Mouse (Mus musculus): ENCODE results near the gene Mpg. TPM values are rescaled to one million over a fixed set of nuclear protein-coding genes. Genes with fewer than 3 reads are reported as not detected.

Mpg gene
- polyA plus RNA-seq, 1 experiment from 2014 or later = 39.8 TPM

DNA sequence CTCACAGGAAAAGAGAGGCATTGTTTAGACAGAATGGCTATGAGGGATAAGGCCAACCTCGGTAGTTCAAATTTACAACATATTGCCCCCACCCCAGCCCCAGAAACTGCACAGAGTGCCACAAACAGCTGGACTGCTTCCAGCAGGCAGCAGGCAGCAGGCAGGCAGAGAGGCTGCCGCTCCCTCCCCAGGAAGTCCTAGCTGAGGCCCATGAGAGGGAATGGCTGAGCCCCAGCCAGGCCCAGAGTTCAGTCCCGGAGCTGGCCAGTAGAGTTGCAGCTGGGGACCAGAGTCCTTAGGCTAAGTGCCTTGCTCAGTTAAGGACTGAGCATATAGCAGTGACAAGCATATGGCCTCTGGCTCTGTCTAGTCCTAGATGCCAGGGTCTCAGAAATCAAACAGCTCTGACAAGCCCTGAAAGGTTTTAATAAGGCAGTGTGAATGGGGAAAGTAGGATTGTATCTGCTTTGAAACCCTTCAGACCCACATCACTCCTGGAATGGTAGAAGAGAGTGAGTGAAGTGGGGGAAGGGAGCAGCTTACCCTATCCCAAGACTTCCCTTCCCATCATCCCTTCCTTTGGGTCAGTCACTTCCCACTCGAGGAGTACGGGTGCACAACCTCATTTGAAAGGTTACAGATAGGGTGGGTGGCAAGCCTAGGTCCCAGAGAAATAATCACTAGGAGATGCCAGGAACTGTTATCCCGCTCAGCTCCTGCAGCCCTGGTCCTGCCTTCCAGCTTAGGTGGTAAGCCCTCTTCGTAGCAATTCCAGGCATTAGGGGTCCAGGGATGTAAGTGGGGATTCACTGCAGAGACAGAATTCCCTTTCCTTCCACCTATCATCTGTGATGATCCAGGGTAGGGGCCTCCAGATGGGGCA, 842 bp upstream of the Mpg start:
- peaks cover 12% of the 10 kb centered on the region for H3K36me3 ChIP-seq (ENCODE audit: control insufficient read depth, insufficient read depth, low read length)
- H3K4me3 ChIP-seq (ENCODE audit: low read length) = no peak overlapping the region
- no peaks in the 10 kb centered on the region for H3K27me3 ChIP-seq (ENCODE audit: control insufficient read depth, insufficient read depth, low read length)
- H3K4me2 ChIP-seq (replicated peaks; ENCODE audit: low read depth, low read length) = no peak overlapping the region
- H3K9ac ChIP-seq (ENCODE audit: low read depth, low read length) = no peak overlapping the region
- ATAC-seq (ENCODE audit: low FRiP score, low TSS enrichment) = no peak
- H3K9me3 ChIP-seq (ENCODE audit: control insufficient read depth, low read length) = no peaks in the 10 kb centered on the region
- peak overlapping the region; percentile 85 for H3K27ac ChIP-seq (ENCODE audit: low read depth, low read length)
- WGBS = 50% methylated on average over 7 of the region's 7 CpGs
- peaks cover 45% of the 10 kb centered on the region for H3K4me1 ChIP-seq (ENCODE audit: control insufficient read depth, insufficient read depth, low read length)

DNA sequence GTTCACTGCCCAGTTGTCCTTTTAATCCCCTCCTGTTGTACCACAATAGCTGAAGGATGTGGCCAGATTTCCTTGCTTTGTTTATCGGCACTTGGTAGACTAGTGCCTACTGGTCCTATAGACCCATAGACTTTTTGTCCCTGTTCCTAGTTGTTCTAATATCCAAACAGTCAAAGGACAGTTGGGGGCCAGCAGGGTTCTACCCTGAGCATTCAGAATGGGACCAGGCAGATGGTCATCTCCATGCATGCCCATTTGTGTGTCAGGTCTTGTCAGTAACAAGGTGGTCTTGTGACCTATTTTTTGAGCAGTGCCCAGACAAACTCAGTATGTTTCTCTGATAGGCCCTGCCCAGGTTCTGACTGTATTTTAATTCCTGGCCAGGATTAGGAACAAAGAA, 736 bp downstream of the Mpg start:
- no peaks in the 10 kb centered on the region for H3K9me3 ChIP-seq (ENCODE audit: control insufficient read depth, low read length)
- H3K4me2 ChIP-seq (replicated peaks; ENCODE audit: low read depth, low read length) = peak overlapping the region; percentile 74
- H3K36me3 ChIP-seq (ENCODE audit: control insufficient read depth, insufficient read depth, low read length) = peaks cover 28% of the 10 kb centered on the region
- peak overlapping the region; percentile 67 for H3K4me3 ChIP-seq (ENCODE audit: low read length)
- peak overlapping the region; percentile 79 for H3K9ac ChIP-seq (ENCODE audit: low read depth, low read length)
- no peaks in the 10 kb centered on the region for H3K27me3 ChIP-seq (ENCODE audit: control insufficient read depth, insufficient read depth, low read length)
- ATAC-seq (ENCODE audit: low FRiP score, low TSS enrichment) = no peak
- WGBS = 60% methylated on average over 1 of the region's 1 CpGs
- H3K27ac ChIP-seq (ENCODE audit: low read depth, low read length) = peak overlapping the region; percentile 85; the same call in 1 of the 2 replicates
- H3K4me1 ChIP-seq (ENCODE audit: control insufficient read depth, insufficient read depth, low read length) = peaks cover 39% of the 10 kb centered on the region

DNA sequence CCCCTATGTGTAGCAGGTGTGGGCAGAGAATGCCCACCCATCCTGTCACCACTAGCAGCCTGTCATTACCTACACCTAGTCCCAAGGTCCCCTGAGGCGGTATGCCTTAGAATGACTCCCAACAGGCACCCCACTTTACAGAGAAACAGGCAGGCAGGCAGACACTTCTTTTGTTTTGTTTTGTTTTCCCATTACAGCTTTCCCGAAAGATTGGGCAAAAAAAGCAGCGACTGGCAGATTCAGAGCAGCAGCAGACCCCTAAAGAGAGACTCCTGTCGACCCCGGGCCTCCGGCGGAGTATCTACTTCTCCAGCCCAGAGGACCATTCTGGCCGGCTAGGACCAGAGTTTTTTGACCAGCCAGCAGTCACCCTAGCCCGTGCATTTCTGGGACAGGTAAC, 1.2 kb downstream of the Mpg start:
- ATAC-seq (ENCODE audit: low FRiP score, low TSS enrichment) = no peak
- H3K4me2 ChIP-seq (replicated peaks; ENCODE audit: low read depth, low read length) = peak overlapping the region; percentile 74; the same call in 1 of the 2 replicates
- peaks cover 34% of the 10 kb centered on the region for H3K4me1 ChIP-seq (ENCODE audit: control insufficient read depth, insufficient read depth, low read length)
- 86% methylated on average over 9 of the region's 9 CpGs for WGBS
- peak overlapping the region; percentile 38 for H3K9ac ChIP-seq (ENCODE audit: low read depth, low read length)
- H3K27me3 ChIP-seq (ENCODE audit: control insufficient read depth, insufficient read depth, low read length) = no peaks in the 10 kb centered on the region
- H3K27ac ChIP-seq (ENCODE audit: low read depth, low read length) = no peak overlapping the region
- H3K9me3 ChIP-seq (ENCODE audit: control insufficient read depth, low read length) = no peaks in the 10 kb centered on the region
- no peak overlapping the region; the same call in 1 of the 2 replicates for H3K4me3 ChIP-seq (ENCODE audit: low read length)
- H3K36me3 ChIP-seq (ENCODE audit: control insufficient read depth, insufficient read depth, low read length) = peaks cover 33% of the 10 kb centered on the region

DNA sequence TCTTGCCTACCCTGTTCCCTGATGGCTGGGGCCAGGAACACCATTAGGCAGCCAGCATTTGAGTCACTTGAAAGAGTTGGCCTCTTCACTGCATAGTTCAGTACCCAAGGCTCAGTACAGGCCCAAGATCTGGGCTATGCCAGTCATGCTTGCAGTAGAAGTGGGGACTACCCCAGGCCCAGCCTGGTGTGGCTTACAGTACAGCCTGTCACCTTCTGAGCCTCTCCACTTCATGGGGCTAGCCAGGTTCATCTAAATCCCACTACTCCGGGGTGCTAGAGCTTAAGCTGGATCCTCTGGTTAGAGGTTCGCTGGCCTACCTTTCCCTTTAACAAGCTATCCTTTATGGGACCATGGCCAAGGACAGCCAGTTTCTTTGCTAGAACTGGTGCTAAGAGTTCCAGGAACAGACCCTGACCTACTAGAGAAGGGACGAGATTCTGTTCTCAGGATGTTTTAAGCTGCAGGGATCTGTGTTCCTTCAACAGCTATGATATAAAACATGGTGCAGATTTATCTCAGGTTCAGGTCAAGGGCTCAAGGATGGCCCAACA, 2.1 kb downstream of the Mpg start:
- H3K4me2 ChIP-seq (replicated peaks; ENCODE audit: low read depth, low read length) = no peak overlapping the region
- H3K4me1 ChIP-seq (ENCODE audit: control insufficient read depth, insufficient read depth, low read length) = peaks cover 27% of the 10 kb centered on the region
- no peak overlapping the region for H3K4me3 ChIP-seq (ENCODE audit: low read length)
- no peak for ATAC-seq (ENCODE audit: low FRiP score, low TSS enrichment)
- no peaks in the 10 kb centered on the region for H3K27me3 ChIP-seq (ENCODE audit: control insufficient read depth, insufficient read depth, low read length)
- H3K9ac ChIP-seq (ENCODE audit: low read depth, low read length) = no peak overlapping the region
- WGBS = 89% methylated on average over 3 of the region's 3 CpGs
- peaks cover 41% of the 10 kb centered on the region for H3K36me3 ChIP-seq (ENCODE audit: control insufficient read depth, insufficient read depth, low read length)
- H3K27ac ChIP-seq (ENCODE audit: low read depth, low read length) = no peak overlapping the region
- H3K9me3 ChIP-seq (ENCODE audit: control insufficient read depth, low read length) = no peaks in the 10 kb centered on the region

DNA sequence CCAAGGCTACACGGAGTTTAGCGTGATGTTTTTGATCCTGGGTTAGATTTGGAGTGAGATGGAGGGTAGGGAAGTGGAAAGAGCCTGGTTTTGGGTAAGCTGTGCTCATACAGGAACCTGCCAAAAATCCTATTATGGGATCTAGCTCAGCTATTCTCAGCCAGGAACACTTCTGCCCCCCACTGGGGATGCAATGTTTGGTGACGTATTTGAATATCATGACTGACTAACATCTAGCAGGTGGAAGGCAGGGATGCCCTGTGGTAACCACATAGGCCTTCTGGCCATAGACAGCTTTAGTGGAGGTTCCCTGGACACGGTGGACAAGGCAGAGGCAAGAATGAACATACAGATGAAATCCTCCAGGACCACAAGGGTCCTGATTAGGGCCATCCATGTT, 3.9 kb downstream of the Mpg start:
- Histone ChIP-seq H3K9ac (ENCODE audit: low read depth, low read length) (no peak overlapping the region), H3K4me3 (ENCODE audit: low read length) (no peak overlapping the region), H3K27me3 (ENCODE audit: control insufficient read depth, insufficient read depth, low read length) (no peaks in the 10 kb centered on the region), H3K4me1 (ENCODE audit: control insufficient read depth, insufficient read depth, low read length) (peaks cover 16% of the 10 kb centered on the region), H3K27ac (ENCODE audit: low read depth, low read length) (no peak overlapping the region), H3K4me2 (replicated peaks; ENCODE audit: low read depth, low read length) (no peak overlapping the region), H3K36me3 (ENCODE audit: control insufficient read depth, insufficient read depth, low read length) (peaks cover 57% of the 10 kb centered on the region), H3K9me3 (ENCODE audit: control insufficient read depth, low read length) (no peaks in the 10 kb centered on the region)
- WGBS = 75% methylated on average over 4 of the region's 4 CpGs
- no peak for ATAC-seq (ENCODE audit: low FRiP score, low TSS enrichment)

DNA sequence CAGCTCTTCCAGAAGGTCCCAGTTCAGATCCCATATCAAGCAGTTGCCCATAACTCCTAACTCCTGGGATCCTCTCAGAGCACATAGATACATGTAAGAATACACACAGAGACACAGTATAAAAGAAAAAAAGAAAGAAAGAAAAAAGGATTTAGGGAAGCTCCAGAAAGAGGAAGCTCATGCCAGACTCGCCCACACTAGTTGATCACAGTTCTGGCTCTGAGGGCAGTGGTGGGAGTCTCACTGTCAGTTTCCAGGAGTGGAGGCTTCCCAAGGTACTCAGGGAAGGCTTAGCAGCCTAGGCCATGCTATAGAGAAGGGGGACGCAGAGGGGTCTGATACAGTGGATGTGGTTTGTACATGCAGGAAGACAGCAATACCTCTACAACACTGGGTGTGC, 4.8 kb downstream of the Mpg start:
- Histone ChIP-seq H3K27me3 (ENCODE audit: control insufficient read depth, insufficient read depth, low read length) (no peaks in the 10 kb centered on the region), H3K27ac (ENCODE audit: low read depth, low read length) (no peak overlapping the region), H3K9ac (ENCODE audit: low read depth, low read length) (no peak overlapping the region), H3K36me3 (ENCODE audit: control insufficient read depth, insufficient read depth, low read length) (peaks cover 57% of the 10 kb centered on the region), H3K9me3 (ENCODE audit: control insufficient read depth, low read length) (no peaks in the 10 kb centered on the region), H3K4me1 (ENCODE audit: control insufficient read depth, insufficient read depth, low read length) (peaks cover 7% of the 10 kb centered on the region; the same call in 1 of the 2 replicates), H3K4me3 (ENCODE audit: low read length) (no peak overlapping the region), H3K4me2 (replicated peaks; ENCODE audit: low read depth, low read length) (no peak overlapping the region)
- ATAC-seq (ENCODE audit: low FRiP score, low TSS enrichment) = no peak
- 94% methylated on average over 2 of the region's 2 CpGs for WGBS

DNA sequence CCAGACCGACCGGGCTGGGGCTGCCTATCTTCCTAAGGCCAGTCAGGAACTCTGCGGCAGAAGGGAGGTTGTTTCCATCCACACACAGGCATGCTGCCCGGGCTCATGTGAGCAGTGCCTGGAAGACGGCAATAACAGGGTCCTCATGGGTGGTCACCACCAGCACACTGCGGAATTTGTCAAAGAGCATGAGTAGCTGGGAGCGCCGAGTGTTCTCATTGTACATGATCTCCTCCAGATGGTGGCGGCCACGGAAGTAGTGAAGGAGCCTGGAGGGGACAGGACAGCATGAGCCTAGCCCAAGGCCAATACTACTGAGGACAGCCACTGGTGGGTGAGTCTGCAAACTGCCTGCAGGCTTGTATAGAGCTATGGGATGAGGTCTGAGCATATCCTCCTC, 6.5 kb downstream of the Mpg start:
- Histone ChIP-seq H3K4me3 (ENCODE audit: low read length) (no peak overlapping the region), H3K27me3 (ENCODE audit: control insufficient read depth, insufficient read depth, low read length) (no peaks in the 10 kb centered on the region), H3K4me1 (ENCODE audit: control insufficient read depth, insufficient read depth, low read length) (no peaks in the 10 kb centered on the region), H3K9me3 (ENCODE audit: control insufficient read depth, low read length) (no peaks in the 10 kb centered on the region), H3K36me3 (ENCODE audit: control insufficient read depth, insufficient read depth, low read length) (peaks cover 57% of the 10 kb centered on the region), H3K27ac (ENCODE audit: low read depth, low read length) (no peak overlapping the region), H3K9ac (ENCODE audit: low read depth, low read length) (no peak overlapping the region), H3K4me2 (replicated peaks; ENCODE audit: low read depth, low read length) (no peak overlapping the region)
- 0 out of 2 replicates have a peak, but pooled peaks have one; percentile 28 for ATAC-seq (ENCODE audit: low FRiP score, low TSS enrichment)
- 87% methylated on average over 10 of the region's 10 CpGs for WGBS

DNA sequence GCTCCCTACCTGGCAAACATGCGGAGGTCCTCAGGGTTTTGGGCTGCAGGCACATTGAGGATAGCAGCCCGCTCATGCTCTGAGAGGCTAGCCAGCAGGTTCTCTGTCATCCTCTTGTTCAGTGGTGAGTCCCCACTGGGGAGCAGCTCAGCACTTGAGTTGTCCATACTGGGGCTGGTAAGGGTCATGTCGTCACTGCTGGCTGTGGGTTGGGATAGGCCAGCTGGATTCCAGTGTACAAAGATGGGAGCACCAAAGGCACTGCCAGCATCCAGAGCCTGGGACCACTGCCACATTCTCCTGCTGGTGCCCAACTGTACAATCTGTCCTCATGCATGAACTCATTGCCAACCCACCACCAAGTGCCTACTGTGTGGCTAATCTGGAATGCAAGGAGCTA, 7.6 kb downstream of the Mpg start:
- Histone ChIP-seq H3K9ac (ENCODE audit: low read depth, low read length) (no peak overlapping the region), H3K27ac (ENCODE audit: low read depth, low read length) (no peak overlapping the region), H3K4me1 (ENCODE audit: control insufficient read depth, insufficient read depth, low read length) (no peaks in the 10 kb centered on the region), H3K4me2 (replicated peaks; ENCODE audit: low read depth, low read length) (no peak overlapping the region), H3K36me3 (ENCODE audit: control insufficient read depth, insufficient read depth, low read length) (peaks cover 57% of the 10 kb centered on the region), H3K9me3 (ENCODE audit: control insufficient read depth, low read length) (no peaks in the 10 kb centered on the region), H3K4me3 (ENCODE audit: low read length) (no peak overlapping the region), H3K27me3 (ENCODE audit: control insufficient read depth, insufficient read depth, low read length) (no peaks in the 10 kb centered on the region)
- 89% methylated on average over 3 of the region's 3 CpGs for WGBS
- ATAC-seq (ENCODE audit: low FRiP score, low TSS enrichment) = no peak

DNA sequence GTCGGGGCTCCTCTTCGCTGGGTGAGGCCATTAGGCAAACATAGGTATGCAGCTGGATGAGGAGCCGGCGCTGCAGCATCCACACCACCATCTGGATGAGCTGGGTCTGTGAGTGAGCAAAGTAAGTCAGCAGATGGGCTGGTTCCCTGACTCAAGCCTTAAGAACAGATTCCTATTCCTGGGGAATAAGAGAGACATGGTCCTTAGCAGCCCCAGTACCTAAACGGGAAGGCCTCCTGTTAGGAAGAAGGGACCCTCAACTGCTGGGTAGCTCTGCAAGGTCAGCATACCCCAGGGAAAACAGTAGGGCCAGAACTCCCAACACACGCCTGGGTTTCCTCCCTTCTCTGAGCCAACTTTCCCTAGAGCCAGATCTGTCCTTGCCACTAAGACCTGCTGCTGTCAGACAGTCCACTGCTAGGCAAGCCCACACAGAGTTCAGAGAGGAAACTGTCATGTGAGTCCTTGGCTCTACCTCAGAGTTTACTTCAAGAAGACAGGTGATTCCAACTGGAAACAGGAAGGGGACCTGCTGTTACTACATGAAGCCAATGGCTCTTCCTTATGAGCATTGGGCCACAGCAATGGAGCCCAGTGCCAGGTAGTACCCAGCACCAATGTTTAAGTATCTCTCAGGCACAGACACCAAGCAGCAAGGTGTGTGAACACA, 8.6 kb downstream of the Mpg start:
- no peak for ATAC-seq (ENCODE audit: low FRiP score, low TSS enrichment)
- 96% methylated on average over 6 of the region's 6 CpGs for WGBS
- Histone ChIP-seq H3K4me2 (replicated peaks; ENCODE audit: low read depth, low read length) (no peak overlapping the region), H3K4me3 (ENCODE audit: low read length) (no peak overlapping the region), H3K27me3 (ENCODE audit: control insufficient read depth, insufficient read depth, low read length) (no peaks in the 10 kb centered on the region), H3K27ac (ENCODE audit: low read depth, low read length) (no peak overlapping the region), H3K9ac (ENCODE audit: low read depth, low read length) (no peak overlapping the region), H3K36me3 (ENCODE audit: control insufficient read depth, insufficient read depth, low read length) (peaks cover 62% of the 10 kb centered on the region), H3K9me3 (ENCODE audit: control insufficient read depth, low read length) (no peaks in the 10 kb centered on the region), H3K4me1 (ENCODE audit: control insufficient read depth, insufficient read depth, low read length) (no peaks in the 10 kb centered on the region)

All from kidney, embryonic 14.5 days (tissue).